Mouse (Mus musculus): ENCODE results near the gene Eif4e3. TPM values are rescaled to one million over a fixed set of nuclear protein-coding genes. Genes with fewer than 3 reads are reported as not detected.

Eif4e3 gene
- polyA plus RNA-seq (2016; fragmentation: Nextera tagmentation; extraction: Ambion mirVana): 12.8 and 14.3 TPM in 2 replicates

DNA sequence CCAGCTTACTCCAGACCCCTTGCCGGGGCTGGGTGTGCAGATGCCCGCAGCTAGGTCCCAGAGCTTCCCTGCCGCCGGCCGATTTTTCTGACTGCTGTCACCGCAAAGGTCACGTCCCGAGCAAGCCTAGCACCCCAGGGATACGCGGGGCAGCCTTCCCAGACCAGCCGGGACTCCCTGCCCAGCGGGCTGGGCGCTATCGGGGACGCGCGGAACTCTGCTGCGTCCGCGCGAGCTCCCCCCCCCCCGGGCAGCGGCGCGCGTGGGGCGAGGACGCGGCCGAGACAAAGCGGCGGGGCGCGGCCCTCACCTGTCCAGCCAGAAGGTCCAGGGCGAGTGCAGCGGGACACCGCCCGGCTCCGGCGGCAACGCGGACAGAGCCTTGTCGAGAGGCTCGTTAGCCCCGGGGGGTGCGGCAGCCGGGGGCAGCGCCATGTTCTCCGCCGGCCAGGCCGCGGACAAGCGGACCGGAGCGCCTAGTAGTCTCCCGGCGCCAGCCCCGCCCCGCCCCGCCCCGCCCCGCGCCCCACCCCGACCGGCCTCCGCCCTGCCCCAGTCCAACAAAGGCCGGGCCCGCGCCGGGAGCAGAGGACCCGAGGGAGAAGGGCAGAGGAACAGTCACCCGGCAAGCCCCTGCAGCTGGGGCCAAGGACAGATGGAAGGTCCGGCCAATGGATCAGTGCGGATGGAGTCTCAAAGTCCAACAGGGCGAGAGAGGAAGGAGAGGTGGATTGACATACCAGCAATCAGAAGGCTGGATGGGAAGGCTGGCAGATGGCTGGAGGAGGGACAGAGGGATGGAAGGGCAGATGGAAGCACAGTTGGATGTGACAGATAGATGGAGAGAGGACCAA lies at the start of gene Eif4e3, which contains the start of gene Gm20696:
Gene Eif4e3, minus strand, starts transcription at position 454 of the 854 bp plus-strand sequence.
Gene Gm20696, minus strand, starts transcription at position 480 of the 854 bp plus-strand sequence.
- peak within 1 kb of the TSS; percentile 42; the same call in 1 of the 2 replicates for H3K27ac ChIP-seq
- ATAC-seq (ENCODE audit: low FRiP score, low read depth): peak; percentile 52
- under 1% methylated on average over 70 of the region's 75 CpGs for WGBS
- H3K9me3 ChIP-seq: no peaks in the 10 kb centered on the region
- H3K36me3 ChIP-seq: no peaks in the 10 kb centered on the region
- H3K27me3 ChIP-seq (replicated peaks): no peaks in the 10 kb centered on the region
- peak within 1 kb of the TSS; percentile 91 for H3K4me2 ChIP-seq (replicated peaks)
- H3K4me3 ChIP-seq: peak within 1 kb of the TSS; percentile 79
- peak within 1 kb of the TSS; percentile 84 for H3K9ac ChIP-seq
- H3K4me1 ChIP-seq: peaks cover 36% of the 10 kb centered on the region

DNA sequence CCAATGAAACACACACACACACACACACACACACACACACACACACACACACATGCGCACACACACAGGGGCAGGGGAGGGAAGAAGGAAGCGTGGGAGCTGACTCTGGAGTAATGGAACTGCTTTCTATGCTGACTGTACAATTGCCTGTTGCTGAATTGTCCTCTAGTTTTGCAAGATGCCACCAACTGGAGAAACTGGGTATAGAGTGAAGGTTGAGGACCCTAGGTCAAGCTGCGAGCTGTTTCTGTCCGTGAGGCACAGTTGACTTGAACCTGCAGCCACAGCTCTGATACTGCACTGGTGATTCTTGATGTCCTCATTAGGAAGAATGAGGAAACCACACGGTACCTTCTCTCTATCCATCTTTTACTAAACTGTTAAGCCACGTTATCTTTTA lies 49.3 kb upstream of the Eif4e3 start:
- no peaks in the 10 kb centered on the region for H3K9me3 ChIP-seq
- no peak overlapping the region for H3K4me2 ChIP-seq (replicated peaks)
- no peak overlapping the region for H3K9ac ChIP-seq
- no peaks in the 10 kb centered on the region for H3K4me1 ChIP-seq
- WGBS: 69% methylated on average over 6 of the region's 6 CpGs
- no peak overlapping the region for H3K27ac ChIP-seq
- no peaks in the 10 kb centered on the region for H3K36me3 ChIP-seq
- H3K4me3 ChIP-seq: no peak overlapping the region
- no peak for ATAC-seq (ENCODE audit: low FRiP score, low read depth)
- no peaks in the 10 kb centered on the region; the same call in 1 of the 2 replicates for H3K27me3 ChIP-seq (replicated peaks)

DNA sequence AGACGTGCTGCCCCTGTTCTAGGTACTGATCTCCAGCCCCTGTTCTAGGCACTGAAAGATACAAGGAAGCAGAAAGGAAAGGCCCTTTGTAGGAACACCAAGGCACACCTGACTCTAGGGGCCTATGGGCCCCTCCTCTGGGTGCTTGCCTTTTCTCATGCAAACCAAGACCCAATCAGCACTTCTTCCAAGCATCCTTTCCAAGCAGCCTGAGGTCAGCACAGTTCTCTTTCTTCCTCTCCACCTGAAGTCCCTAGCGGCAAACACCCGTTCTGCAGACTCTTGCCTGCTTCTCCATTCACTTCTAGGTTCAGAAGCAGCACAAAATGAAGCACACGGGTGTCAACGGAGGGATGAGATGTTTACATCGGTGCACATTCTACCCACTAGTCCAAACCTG lies 48.6 kb upstream of the Eif4e3 start:
- no peaks in the 10 kb centered on the region; the same call in 1 of the 2 replicates for H3K27me3 ChIP-seq (replicated peaks)
- H3K4me3 ChIP-seq: no peak overlapping the region
- no peak for ATAC-seq (ENCODE audit: low FRiP score, low read depth)
- 60% methylated on average over 6 of the region's 6 CpGs for WGBS
- no peaks in the 10 kb centered on the region for H3K9me3 ChIP-seq
- H3K9ac ChIP-seq: no peak overlapping the region
- no peak overlapping the region for H3K4me2 ChIP-seq (replicated peaks)
- H3K27ac ChIP-seq: no peak overlapping the region
- no peaks in the 10 kb centered on the region for H3K4me1 ChIP-seq
- no peaks in the 10 kb centered on the region for H3K36me3 ChIP-seq

DNA sequence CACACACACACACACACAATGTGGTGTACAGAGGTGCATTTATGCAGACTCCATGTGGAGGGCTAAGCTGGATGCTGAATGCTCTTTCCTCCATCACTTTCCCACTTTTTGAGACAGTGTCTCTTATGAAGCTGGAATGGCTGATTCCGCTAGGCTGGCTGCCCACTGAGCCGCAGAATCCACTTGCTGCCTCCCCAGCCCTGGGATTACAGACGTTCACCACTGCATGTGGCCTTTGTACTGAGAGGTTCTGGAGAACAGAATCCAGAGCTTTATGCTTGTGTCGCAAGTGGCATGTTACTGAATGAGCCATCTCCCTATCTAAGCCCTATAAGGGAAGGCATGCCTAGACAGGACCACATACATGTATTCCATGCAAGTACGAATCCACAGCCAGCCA lies 46.7 kb upstream of the Eif4e3 start:
- no peak for ATAC-seq (ENCODE audit: low FRiP score, low read depth)
- Histone ChIP-seq H3K27me3 (replicated peaks) (no peaks in the 10 kb centered on the region; the same call in 1 of the 2 replicates), H3K4me3 (no peak overlapping the region), H3K9ac (no peak overlapping the region), H3K27ac (no peak overlapping the region), H3K4me1 (no peaks in the 10 kb centered on the region), H3K4me2 (replicated peaks) (no peak overlapping the region), H3K9me3 (no peaks in the 10 kb centered on the region), H3K36me3 (no peaks in the 10 kb centered on the region)
- WGBS: 84% methylated on average over 5 of the region's 5 CpGs

DNA sequence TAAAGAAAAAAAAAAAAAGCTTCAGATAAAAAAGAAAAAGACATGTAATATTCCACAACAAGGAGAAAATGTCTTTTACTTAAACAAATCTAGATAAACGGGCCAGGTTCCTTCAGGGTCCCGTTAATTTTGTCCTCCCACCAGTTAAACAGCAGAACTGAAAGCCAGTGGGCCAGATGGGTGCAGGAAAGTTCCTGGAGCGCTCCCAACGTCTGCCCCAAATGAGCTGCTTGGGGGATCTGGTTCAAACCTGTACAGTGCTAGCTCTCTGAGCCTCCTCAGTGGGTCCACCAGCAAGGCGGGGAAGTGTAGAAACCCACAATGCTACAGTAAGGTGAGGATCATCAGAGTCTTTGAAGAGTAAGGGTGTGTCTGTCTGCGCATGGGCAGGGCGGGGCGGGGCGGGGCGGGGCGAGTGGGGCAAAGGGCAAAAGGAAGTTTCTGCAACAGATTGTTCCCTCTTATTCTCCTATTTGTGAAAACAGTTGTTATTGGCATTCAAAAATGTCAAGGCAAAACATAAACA lies 45.1 kb upstream of the Eif4e3 start:
- no peak overlapping the region for H3K4me3 ChIP-seq
- WGBS: 72% methylated on average over 11 of the region's 11 CpGs

DNA sequence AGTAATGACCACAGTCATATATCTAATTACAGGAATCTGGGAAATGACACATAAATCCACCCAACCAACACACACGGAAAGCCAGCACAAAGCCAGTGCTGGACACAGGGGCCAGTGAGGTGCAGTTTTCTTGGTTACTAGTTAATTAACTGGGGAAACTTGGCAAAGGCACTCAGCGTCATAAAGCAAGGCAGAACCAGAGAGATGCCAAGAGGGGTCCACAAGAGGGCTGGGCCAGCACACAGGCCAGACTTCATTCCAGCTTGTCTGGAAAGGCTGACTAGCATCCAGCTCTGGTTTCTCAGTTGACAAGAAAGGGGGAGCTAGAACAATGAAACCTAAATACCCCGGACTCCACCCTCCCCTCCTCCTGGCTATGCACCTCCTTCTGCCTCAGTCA lies 33.9 kb upstream of the Eif4e3 start:
- H3K4me3 ChIP-seq: no peak overlapping the region
- H3K9ac ChIP-seq: no peak overlapping the region
- H3K36me3 ChIP-seq: no peaks in the 10 kb centered on the region
- H3K4me1 ChIP-seq: no peaks in the 10 kb centered on the region
- no peaks in the 10 kb centered on the region for H3K9me3 ChIP-seq
- H3K27me3 ChIP-seq (replicated peaks): 0 out of 2 replicates have a peak, but pooled peaks cover 4% of the 10 kb centered on the region
- WGBS: 46% methylated on average over 3 of the region's 3 CpGs
- no peak overlapping the region for H3K27ac ChIP-seq
- no peak for ATAC-seq (ENCODE audit: low FRiP score, low read depth)
- no peak overlapping the region for H3K4me2 ChIP-seq (replicated peaks)

More for the DNA sequence above, 45.1 kb upstream of the Eif4e3 start:
- Histone ChIP-seq H3K9ac (no peak overlapping the region), H3K9me3 (no peaks in the 10 kb centered on the region), H3K36me3 (no peaks in the 10 kb centered on the region), H3K4me2 (replicated peaks) (no peak overlapping the region), H3K27me3 (replicated peaks) (no peaks in the 10 kb centered on the region; the same call in 1 of the 2 replicates), H3K4me1 (no peaks in the 10 kb centered on the region), H3K27ac (no peak overlapping the region)
- ATAC-seq (ENCODE audit: low FRiP score, low read depth): no peak

DNA sequence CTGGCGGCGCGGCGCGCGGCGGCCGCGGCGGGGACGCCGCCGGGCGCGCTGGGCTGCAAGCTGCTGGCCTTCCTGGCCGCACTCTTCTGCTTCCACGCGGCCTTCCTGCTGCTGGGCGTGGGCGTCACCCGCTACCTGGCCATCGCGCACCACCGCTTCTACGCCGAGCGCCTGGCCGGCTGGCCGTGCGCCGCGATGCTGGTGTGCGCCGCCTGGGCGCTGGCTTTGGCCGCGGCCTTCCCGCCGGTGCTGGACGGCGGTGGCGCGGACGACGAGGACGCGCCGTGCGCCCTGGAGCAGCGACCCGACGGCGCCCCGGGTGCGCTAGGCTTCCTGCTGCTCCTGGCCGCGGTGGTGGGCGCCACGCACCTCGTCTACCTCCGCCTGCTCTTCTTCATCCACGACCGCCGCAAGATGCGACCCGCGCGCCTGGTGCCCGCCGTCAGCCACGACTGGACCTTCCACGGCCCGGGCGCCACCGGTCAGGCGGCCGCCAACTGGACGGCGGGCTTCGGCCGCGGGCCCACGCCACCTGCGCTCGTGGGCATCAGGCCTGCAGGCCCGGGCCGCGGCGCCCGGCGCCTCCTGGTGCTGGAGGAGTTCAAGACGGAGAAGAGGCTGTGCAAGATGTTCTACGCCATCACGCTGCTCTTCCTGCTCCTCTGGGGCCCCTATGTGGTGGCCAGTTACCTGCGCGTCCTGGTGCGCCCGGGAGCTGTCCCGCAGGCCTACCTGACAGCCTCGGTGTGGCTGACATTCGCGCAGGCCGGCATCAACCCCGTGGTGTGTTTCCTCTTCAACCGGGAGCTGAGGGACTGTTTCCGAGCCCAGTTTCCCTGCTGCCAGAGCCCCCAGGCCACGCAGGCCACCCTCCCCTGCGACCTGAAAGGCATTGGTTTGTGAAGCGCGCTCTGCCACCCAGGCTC lies 26.6 kb upstream of the Eif4e3 start:
- H3K9ac ChIP-seq: peak overlapping the region; percentile 86
- under 1% methylated on average over 105 of the region's 110 CpGs for WGBS
- no peaks in the 10 kb centered on the region for H3K36me3 ChIP-seq
- peaks cover 66% of the 10 kb centered on the region for H3K27me3 ChIP-seq (replicated peaks)
- H3K27ac ChIP-seq: 0 out of 2 replicates have a peak overlapping the region, but pooled peaks have one; percentile 33
- H3K4me2 ChIP-seq (replicated peaks): peak overlapping the region; percentile 77
- H3K9me3 ChIP-seq: no peaks in the 10 kb centered on the region
- H3K4me1 ChIP-seq: peaks cover 8% of the 10 kb centered on the region
- peak; percentile 30; the same call in 1 of the 2 replicates for ATAC-seq (ENCODE audit: low FRiP score, low read depth)
- H3K4me3 ChIP-seq: peak overlapping the region; percentile 82

DNA sequence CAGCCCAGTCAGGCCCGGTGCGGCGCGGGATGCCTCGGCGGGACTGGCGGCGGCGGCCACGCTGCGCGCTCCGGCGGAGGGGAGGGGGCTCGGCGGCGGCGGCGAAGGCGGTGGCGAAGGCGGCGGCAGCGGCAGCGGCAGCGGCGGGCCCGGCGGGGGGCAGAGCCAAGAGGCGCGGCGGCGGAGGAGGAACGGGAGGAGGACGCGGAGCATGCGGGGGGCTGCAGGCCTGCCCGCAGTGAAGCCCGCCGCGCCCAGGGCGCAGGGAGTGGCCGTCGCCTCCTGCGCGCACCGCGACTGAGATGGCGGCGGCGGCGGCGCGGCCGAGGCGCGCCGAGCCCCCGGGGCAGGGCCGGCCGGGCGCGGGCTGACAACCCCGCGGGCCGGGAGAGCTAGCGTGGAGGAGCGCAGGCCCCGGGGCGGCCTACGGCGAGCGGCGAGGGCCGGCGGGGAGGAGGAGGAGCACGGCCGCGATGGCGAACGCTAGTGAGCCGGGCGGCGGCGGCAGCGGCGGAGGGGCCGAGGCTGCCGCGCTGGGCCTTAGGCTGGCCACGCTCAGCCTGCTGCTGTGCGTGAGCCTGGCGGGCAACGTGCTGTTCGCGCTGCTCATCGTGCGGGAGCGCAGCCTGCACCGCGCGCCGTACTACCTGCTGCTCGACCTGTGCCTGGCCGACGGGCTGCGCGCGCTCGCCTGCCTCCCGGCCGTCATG lies 25.8 kb upstream of the Eif4e3 start, which contains the start of gene Gpr27:
Gene Gpr27, plus strand, starts transcription at position 474 of the 710 bp plus-strand sequence.
- peak within 1 kb of the TSS; percentile 86 for H3K9ac ChIP-seq
- H3K4me3 ChIP-seq: peak within 1 kb of the TSS; percentile 82
- no peaks in the 10 kb centered on the region for H3K9me3 ChIP-seq
- peak within 1 kb of the TSS; percentile 77 for H3K4me2 ChIP-seq (replicated peaks)
- H3K36me3 ChIP-seq: no peaks in the 10 kb centered on the region
- H3K4me1 ChIP-seq: peaks cover 8% of the 10 kb centered on the region
- H3K27me3 ChIP-seq (replicated peaks): peaks cover 67% of the 10 kb centered on the region
- under 1% methylated on average over 105 of the region's 112 CpGs for WGBS
- H3K27ac ChIP-seq: peak within 1 kb of the TSS; percentile 33; the same call in 1 of the 2 replicates
- ATAC-seq (ENCODE audit: low FRiP score, low read depth): peak; percentile 81

DNA sequence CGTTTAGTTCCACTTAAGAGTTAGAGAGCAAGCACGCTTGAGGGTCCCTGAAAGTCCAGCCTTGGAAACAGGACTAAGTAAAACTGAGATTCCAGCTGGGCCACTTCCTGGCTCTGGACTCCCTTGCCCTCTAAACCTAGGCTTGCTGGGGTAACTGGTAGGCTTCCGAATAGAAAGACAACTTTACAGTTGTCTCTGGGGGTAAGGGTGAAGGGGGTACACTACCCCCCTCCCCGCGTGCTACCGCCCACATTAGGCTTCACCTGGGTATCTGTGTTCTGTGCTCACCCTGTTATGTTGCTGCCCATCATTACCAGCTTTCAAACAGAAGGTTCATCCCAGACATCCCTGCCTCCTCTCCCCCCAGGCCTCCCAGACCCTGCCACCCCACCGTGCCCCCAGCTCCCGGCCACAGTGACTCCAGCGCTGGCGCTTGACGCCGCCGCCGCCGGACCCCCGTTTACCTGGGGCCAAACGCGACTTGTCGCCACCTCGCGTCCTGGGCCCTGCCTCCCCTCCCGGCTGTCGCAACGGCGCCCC lies 25.2 kb upstream of the Eif4e3 start:
- Histone ChIP-seq H3K27ac (peak overlapping the region; percentile 33; the same call in 1 of the 2 replicates), H3K9ac (peak overlapping the region; percentile 86), H3K4me3 (peak overlapping the region; percentile 82), H3K4me1 (peaks cover 8% of the 10 kb centered on the region), H3K9me3 (no peaks in the 10 kb centered on the region), H3K4me2 (replicated peaks) (peak overlapping the region; percentile 77), H3K27me3 (replicated peaks) (peaks cover 67% of the 10 kb centered on the region), H3K36me3 (no peaks in the 10 kb centered on the region)
- WGBS: 7% methylated on average over 25 of the region's 25 CpGs
- peak; percentile 36 for ATAC-seq (ENCODE audit: low FRiP score, low read depth)

DNA sequence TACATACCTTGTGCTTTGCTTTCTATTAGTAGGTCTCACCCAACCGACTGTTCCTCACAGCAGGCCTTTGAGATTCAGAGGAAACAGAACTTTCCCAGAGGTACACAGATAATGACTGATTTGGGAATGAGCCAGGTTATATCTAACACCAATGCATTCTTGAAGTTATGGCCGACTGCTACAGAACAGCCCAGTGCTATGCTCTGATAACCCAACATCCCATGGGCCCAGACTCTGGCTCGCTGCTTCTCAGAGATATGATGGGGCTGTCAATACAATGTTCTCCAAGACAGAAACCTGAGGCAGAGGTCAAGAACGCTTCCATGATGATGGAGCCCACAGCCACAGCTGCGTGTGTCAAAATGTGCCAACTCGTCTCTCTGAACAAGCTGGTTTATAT lies 21.9 kb upstream of the Eif4e3 start:
- Histone ChIP-seq H3K9ac (no peak overlapping the region), H3K4me1 (peaks cover 5% of the 10 kb centered on the region), H3K9me3 (no peaks in the 10 kb centered on the region), H3K27me3 (replicated peaks) (peaks cover 45% of the 10 kb centered on the region), H3K27ac (no peak overlapping the region), H3K36me3 (no peaks in the 10 kb centered on the region), H3K4me3 (no peak overlapping the region), H3K4me2 (replicated peaks) (no peak overlapping the region)
- 86% methylated on average over 6 of the region's 6 CpGs for WGBS
- no peak for ATAC-seq (ENCODE audit: low FRiP score, low read depth)

DNA sequence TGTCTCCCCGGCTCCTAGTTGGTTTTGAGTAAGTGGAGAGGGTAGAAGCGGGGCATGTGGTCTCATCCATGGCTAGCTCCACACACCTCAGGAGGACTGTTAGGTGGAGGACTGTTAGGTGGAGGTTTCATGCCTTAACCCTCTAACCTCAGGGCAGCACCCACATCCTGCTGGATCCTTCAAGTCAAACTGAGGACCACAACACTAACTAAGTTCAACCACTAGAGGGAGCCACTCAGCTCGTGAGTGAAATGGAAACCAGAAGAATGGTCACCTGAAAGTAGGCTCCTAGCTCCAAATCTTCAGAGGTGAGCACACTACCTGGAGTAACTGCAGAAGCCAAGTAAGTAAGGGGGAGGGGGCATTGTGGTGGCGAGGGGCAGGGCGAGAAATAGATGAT lies 18.3 kb upstream of the Eif4e3 start:
- H3K4me2 ChIP-seq (replicated peaks): no peak overlapping the region

More for the DNA sequence above, 18.3 kb upstream of the Eif4e3 start:
- Histone ChIP-seq H3K9me3 (no peaks in the 10 kb centered on the region), H3K36me3 (no peaks in the 10 kb centered on the region), H3K27me3 (replicated peaks) (peaks cover 11% of the 10 kb centered on the region), H3K4me1 (no peaks in the 10 kb centered on the region), H3K9ac (no peak overlapping the region), H3K27ac (no peak overlapping the region), H3K4me3 (no peak overlapping the region)
- ATAC-seq (ENCODE audit: low FRiP score, low read depth): no peak
- WGBS: 50% methylated on average over 5 of the region's 5 CpGs

Data from neural tube, embryonic 12.5 days (tissue).